Mouse (Mus musculus) cerebellum, adult 2 months (tissue): ENCODE results near the gene Gm5155.

Source experiments
- CTCF ChIP-seq: fragments of 200-500 bp; IDR thresholded peaks from 2 replicates; pipeline ENCODE4 v1.5.1; 2011; ENCODE audit warnings: low read depth, mild to moderate bottlenecking, control low read depth, low read length, moderate library complexity, borderline replicate concordance; ENCODE audit not compliant: insufficient read depth
- POLR2A ChIP-seq: fragments of 200-500 bp; IDR thresholded peaks from 2 replicates; pipeline ENCODE4 v1.6.1; 2011; ENCODE audit warnings: low read length, control low read depth, borderline replicate concordance; ENCODE audit not compliant: insufficient read depth

DNA sequence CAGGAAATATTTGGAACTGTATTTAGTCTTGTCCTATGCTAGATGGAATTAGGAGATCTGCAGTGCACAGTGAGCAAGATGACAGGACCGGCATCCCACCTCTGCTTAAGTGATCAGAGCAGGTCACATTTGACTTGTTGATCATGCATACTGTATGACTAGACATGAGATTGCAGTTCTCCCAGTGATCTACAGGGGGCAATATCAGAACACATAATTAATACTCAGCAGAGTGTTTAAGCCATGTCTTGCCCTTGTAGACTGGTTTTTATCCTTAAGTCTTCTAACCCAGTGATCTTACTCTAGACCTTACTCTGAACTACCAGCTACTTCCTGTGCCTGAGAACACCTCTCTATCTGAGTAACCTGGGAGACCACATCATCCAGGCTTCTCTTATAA lies 791 bp upstream of the Gm5155 start:
- TF ChIP-seq CTCF (no peak), POLR2A (no peak)
